Mouse (Mus musculus): Measurements from ENCODE around the gene Dnajc2. TPM values are rescaled to one million over a fixed set of nuclear protein-coding genes. Genes with fewer than 3 reads are reported as not detected.
A peak's percentile ranks its signal among the peaks of the same experiment; 100 is the strongest.

Dnajc2 gene
- total RNA-seq, 2 experiments from 2014 or later, result 28.0 to 34.1 TPM

DNA sequence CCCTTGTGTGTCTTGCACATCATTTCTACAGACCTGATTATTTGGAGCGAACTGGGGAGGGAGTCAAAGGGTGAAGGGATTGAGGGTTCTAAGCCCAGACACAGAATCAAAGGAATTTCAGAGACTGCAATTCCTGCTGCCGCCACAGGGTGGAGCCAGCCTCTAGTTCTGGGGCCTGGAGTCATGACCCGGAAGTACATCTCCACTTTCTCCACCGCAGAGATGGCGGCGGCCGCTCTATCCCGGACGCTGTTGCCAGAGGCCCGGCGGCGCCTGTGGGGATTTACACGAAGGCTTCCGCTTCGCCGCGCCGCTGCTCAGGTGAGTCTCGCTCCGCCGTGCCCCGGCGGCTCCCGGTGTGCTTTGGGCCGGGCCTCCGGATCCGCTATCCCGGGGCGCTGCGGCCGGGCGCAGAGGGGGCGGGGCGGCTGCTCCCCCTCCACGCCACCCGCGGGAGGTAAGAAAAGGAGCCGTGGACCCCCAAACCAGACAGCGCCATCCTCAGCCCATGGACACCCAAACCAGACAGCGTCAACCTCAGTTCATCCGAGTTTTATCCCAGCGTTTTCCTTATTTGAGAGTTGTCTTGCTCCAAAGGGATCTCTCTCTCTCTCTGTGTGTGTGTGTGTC, 48.0 kb downstream of the Dnajc2 start, which contains the start of gene Pmpcb:
Pmpcb (plus strand) TSS at position 186 of the 630 bp plus-strand sequence.
- peak; percentile 98 for TF ChIP-seq CTCF (conservative IDR thresholded peaks at IDR 0.05)
- peak; percentile 84 to 89 for DNase-seq (ENCODE audit: low spot score in 2 of 2)
- H3K27ac ChIP-seq, result peak within 1 kb of the TSS; percentile 93
- H3K4me3 ChIP-seq, result peak within 1 kb of the TSS; percentile 84

DNA sequence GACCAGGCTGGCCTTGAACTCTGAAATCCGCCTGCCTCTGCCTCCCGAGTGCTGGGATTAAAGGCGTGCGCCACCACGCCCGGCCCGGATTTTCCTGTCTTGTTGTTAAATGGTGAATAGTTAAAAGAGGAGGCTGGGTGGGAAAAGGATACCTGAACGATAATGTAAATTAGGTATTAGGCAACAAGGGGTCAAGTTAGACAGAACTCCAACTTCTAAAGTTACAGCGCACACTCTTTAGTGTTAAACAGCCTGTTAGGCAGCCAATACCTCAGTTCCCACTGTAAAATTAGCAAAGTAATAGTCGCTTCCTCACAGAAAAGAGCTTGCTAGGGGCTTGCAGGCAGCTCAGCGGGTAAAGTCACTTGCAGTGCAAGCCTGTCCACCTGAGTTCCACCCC, 49.0 kb downstream of the Dnajc2 start:
- no peak for TF ChIP-seq CTCF (conservative IDR thresholded peaks at IDR 0.05)
- Histone ChIP-seq H3K4me3 (no peak overlapping the region), H3K27ac (peak overlapping the region; percentile 93; the same call in 1 of the 2 replicates)
- DNase-seq (ENCODE audit: low spot score in 2 of 2), result no peak

DNA sequence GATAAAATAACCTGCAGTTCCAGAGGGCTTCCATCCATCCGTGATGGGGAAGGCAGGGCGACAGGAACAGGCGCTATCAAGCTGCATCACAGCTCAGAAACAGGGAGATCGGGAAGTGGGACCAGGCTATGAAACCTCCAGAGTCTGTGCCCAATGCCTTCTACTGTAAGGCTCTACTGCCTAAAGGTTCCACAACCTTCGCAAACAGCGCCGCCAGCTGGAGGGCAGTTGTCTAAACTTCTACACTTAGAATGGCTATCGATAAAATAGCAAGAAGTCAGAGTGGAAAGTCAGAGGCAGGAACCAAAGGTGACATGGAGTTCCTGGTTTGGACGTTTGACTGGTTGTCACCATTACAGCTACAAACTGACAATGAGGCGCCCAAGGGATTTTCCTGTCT, 49.5 kb downstream of the Dnajc2 start:
- H3K27ac ChIP-seq, result peak overlapping the region; percentile 37; the same call in 1 of the 2 replicates
- peak overlapping the region; percentile 23; the same call in 1 of the 2 replicates for H3K4me3 ChIP-seq
- peak; percentile 30 to 69 for DNase-seq (ENCODE audit: low spot score in 2 of 2)
- peak; percentile 79 for TF ChIP-seq CTCF (conservative IDR thresholded peaks at IDR 0.05)

DNA sequence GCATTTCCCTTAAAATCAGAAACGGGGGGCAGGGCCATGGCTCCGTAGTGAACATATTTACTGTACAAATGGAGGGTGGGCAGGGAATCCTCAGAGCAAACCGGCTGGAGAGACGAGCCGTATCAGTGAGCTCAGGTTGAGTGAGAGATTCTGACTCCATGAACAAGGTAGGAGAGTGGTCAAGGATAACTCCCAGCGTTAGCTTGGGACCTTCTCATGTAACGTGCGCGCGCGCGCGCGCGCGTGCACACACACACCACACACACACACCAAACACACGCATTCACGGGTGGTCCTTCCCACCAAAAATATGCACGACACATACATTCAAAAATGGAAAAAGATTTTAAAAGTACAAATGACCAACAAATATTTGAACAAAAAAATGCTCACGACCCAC, 50.0 kb downstream of the Dnajc2 start:
- Histone ChIP-seq H3K27ac (peak overlapping the region; percentile 37; the same call in 1 of the 2 replicates), H3K4me3 (peak overlapping the region; percentile 23; the same call in 1 of the 2 replicates)
- no peak for DNase-seq (ENCODE audit: low spot score in 2 of 2)
- TF ChIP-seq CTCF (conservative IDR thresholded peaks at IDR 0.05), result no peak

DNA sequence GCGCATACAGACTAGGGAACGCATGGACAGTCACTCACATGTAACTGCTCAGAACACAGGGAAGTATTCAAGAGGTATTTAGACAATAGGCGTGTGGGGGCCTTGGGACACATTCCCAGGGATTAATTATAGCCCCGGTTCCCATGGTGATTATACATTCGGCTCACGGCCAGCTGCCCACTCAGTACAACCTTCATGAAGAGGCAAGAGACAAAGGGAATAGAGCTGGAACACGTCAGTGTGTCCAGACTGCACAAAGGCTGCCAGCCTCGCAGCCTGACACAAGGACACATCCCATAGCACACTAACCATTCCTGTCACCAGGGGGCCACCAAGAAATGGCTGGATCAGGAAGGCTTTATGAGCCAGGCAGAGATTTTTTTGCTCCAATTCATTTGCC, 52.1 kb downstream of the Dnajc2 start:
- DNase-seq (ENCODE audit: low spot score in 2 of 2), result peak; percentile 83 to 84
- peak; percentile 73 for TF ChIP-seq CTCF (conservative IDR thresholded peaks at IDR 0.05)
- Histone ChIP-seq H3K27ac (peak overlapping the region; percentile 85), H3K4me3 (no peak overlapping the region; the same call in 1 of the 2 replicates)

DNA sequence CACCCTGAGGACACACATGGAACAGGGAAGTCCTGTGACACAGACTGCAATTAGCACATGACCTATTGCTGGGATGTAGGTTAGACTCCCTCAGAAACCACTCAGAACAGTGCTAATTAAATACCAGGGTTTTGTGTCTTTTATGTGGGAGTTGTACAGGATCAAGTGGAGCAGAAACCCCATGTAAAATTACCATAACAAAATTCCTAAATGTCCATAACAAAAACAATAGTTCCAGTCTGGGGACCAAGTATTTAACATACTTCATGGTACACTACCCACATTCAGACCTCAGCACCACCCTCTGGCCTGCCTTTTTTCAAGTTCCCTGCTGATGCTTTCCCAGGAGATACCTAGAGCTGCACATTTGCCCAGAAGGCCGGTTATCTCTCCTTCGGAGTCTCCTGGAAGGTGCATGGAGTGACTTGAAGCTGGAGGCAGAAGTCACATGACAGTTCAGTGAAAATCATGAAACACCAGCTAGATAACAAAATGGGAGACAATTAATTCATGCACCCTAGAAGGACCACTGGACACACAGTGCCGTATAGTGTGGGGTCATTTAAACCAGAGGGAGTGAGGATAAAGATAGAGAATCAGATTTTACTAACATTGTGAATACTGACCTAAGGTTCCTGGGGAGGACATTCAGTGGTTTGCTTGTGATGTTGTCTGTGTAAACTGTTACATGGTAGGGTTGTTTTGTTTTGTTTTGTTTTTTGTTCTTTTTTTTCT, 52.7 kb downstream of the Dnajc2 start:
- peak overlapping the region; percentile 85 for H3K27ac ChIP-seq
- no peak for TF ChIP-seq CTCF (conservative IDR thresholded peaks at IDR 0.05)
- no peak overlapping the region for H3K4me3 ChIP-seq
- DNase-seq (ENCODE audit: low spot score in 2 of 2), result no peak

DNA sequence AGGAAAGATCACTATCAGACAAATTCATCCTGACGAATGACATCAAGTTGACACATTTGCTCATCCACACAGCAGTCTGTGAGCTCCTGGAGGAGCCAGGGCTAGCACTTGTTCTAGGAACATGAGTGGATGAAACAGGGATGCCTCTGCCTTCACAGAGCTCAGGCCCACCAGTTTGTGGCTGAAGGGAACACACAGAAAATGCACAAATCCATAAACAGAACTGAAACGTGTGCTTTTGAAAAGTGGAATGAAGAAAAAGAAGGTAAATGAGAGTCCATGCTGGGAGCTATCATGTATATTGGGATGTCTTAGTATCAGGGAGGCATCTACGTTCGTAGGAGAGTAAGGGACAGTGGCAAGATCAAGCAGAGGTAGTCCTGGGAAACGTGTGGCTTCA, 55.9 kb downstream of the Dnajc2 start:
- Histone ChIP-seq H3K27ac (no peak overlapping the region), H3K4me3 (no peak overlapping the region)
- no peak for DNase-seq (ENCODE audit: low spot score in 2 of 2)
- no peak for TF ChIP-seq CTCF (conservative IDR thresholded peaks at IDR 0.05)

DNA sequence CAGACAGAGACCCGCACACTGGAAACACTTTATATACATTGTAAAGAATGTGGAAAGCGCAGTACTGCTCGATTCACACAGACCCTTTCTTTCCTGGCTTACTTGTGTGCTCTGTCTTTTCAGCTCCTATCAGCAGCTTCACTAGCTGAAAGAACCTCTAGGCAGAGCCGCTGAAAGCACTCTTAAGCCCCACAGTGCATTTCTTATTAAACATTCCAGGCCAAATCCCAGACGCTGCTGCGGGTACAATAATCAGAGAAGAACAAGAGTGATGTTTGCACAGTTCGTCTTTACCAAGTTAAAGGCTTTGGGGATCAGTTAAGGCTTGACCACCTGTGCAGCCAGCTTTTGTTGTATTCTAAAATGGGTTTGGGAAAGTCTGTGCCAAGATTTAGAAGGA, 60.2 kb downstream of the Dnajc2 start:
- Histone ChIP-seq H3K27ac (peak overlapping the region; percentile 36; the same call in 1 of the 2 replicates), H3K4me3 (no peak overlapping the region)
- no peak for TF ChIP-seq CTCF (conservative IDR thresholded peaks at IDR 0.05)
- DNase-seq (ENCODE audit: low spot score in 2 of 2), result no peak

DNA sequence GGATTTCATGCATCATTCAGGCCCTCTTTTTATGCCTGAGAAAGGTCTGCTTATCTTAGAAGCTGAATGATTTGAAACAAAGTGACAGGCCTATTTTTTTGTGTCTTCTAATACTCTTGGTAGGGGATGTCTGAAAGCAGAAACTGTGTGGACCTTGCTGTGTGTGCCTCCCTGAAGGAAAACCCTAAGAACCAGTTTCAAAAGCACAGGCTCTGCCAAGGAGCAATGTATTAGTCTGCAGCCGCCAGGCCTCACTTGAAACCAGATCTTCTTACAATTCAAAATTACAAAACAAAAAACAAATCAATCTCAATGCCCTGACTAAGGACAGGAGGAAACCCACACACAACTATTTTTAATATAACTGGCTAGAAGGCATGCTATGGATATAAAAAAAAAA, 60.6 kb downstream of the Dnajc2 start:
- Histone ChIP-seq H3K4me3 (no peak overlapping the region), H3K27ac (peak overlapping the region; percentile 36; the same call in 1 of the 2 replicates)
- no peak for TF ChIP-seq CTCF (conservative IDR thresholded peaks at IDR 0.05)
- no peak for DNase-seq (ENCODE audit: low spot score in 2 of 2)

DNA sequence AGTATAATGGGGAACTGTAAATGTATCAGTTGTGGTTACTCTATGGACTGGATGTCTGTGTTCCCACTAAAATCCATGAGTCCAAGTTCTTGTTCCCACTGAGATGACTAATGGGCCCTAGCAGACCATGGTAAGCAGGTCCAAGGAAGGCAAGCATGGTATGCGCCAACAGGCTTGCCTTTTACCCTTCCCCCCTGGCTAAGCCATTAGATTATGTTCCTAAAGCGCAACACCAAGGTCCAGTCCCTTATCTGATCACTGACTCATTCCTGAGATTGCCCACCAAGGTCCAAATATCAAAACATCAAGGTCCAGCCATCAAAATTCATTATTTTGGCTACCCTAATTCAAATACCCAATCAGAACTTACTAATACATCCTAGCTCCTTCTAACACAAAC, 65.8 kb downstream of the Dnajc2 start:
- no peak for TF ChIP-seq CTCF (conservative IDR thresholded peaks at IDR 0.05)
- DNase-seq (ENCODE audit: low spot score in 2 of 2), result no peak
- H3K4me3 ChIP-seq, result no peak overlapping the region
- H3K27ac ChIP-seq, result no peak overlapping the region

DNA sequence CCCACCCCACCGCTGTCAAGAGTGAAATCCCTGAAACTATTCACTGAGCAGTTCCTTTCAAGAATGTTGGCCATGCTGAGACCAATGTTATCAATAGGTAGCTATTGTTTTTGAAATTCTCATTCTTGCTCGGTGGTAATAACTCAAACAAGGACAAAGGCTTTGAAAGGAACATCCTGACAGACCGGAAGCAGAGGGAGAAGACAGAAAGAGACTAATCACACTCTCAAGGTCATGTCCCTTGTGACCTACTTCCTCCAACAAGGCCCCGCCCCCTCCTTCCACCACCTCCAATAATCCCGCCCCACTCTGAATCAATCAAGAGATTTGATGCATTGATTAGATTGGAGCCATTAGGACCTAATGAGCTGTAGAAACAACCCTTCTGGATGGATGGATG, 66.5 kb downstream of the Dnajc2 start:
- no peak for TF ChIP-seq CTCF (conservative IDR thresholded peaks at IDR 0.05)
- Histone ChIP-seq H3K27ac (no peak overlapping the region), H3K4me3 (no peak overlapping the region)
- no peak for DNase-seq (ENCODE audit: low spot score in 2 of 2)

DNA sequence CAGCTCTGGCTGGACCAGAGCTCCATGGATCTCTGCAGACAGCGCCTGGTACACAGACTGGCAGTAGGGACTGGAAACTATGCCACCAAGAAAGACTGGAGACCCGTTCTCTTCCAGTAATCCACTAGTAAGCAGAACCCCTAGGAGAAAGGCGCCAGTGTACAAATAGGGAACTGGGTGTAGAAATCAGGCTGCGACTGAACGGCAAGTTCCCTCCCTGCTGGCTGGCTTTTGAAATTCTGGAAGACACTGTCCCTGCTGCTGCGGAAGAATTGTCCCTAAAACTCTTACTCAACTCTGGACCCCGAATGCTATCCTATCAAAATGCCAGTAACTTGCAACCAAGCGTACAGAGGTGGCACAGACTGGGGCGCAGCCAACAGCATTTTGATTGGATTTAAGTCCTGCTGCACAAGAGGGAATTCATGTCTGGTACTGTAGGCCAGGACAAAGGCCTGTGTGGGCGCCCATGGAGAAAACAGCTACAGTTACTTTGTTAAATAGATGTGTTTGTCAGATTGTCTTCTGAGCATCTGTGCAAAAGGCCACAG, 67.8 kb downstream of the Dnajc2 start:
- H3K4me3 ChIP-seq, result no peak overlapping the region
- DNase-seq (ENCODE audit: low spot score in 2 of 2), result no peak
- H3K27ac ChIP-seq, result peak overlapping the region; percentile 18; the same call in 1 of the 2 replicates
- TF ChIP-seq CTCF (conservative IDR thresholded peaks at IDR 0.05), result no peak

DNA sequence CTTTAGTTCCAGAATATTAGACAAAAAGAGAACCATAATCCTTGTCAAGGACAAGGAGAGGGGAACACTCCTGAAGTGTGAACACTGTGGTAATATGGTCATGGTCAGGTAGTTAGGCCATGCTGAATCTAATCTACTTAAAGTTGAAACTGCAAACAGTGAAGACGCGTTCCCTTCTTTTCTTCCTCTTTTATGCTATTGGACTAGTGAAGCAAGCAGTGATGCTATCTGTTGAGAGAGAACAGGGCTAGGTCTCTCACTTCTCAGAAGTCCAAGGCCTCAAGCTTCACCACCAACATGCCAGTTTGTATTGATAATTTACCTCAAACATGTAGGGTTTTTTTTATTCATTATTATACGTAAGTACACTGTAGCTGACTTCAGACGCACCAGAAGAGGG, 70.6 kb downstream of the Dnajc2 start:
- Histone ChIP-seq H3K4me3 (no peak overlapping the region), H3K27ac (no peak overlapping the region)
- DNase-seq (ENCODE audit: low spot score in 2 of 2), result no peak
- TF ChIP-seq CTCF (conservative IDR thresholded peaks at IDR 0.05), result no peak

Measured in layer of hippocampus, adult 2 months (tissue).